Comparison of ENCODE assay signal across 28 mouse cellular contexts in genomic region chr6:112404111-112404510, GRCm38 (mm10). TPM values are rescaled to one million over a fixed set of nuclear protein-coding genes. Genes with fewer than 3 reads are reported as not detected.
A peak's percentile ranks its signal among the peaks of the same experiment; 100 is the strongest.
DNase-seq lines count a peak whose midpoint lies in the region; ATAC-seq lines count a peak whose summit lies in the region.
"Had no signal": no experiment of that assay in that cellular context is flagged by ENCODE, and none has a peak within 500 bp of the region (broad histone marks: within the 10 kb centered on the region; RNA-seq: fewer than 3 reads in every experiment).

No protein-coding gene starts in this region.

- ATAC-seq in activated CD4-positive, CD25-positive, alpha-beta regulatory T cell, adult 4 months, result no peak
- ATAC-seq: CD4-positive, CD25-positive, alpha-beta regulatory T cell, adult 4 months; forebrain, embryonic 14.5 days; forebrain, postnatal 0 days; hindbrain, postnatal 0 days; inflammation-experienced regulatory T-cells, adult 6 months; intestine, embryonic 16.5 days had no signal

- peak; percentile 77 for DNase-seq in adrenal gland, adult 2 months
- DNase-seq in adrenal gland, postnatal 4 days (ENCODE audit: low spot score in 2 of 2), result no peak
- peak; percentile 37 for DNase-seq in testis, postnatal 10 days (ENCODE audit: low spot score)
- DNase-seq in testis, postnatal 14 days (ENCODE audit: low spot score), result no peak
- peak; percentile 68 for DNase-seq in adrenal gland, postnatal 14 days
- DNase-seq in layer of hippocampus, postnatal 36 days, result no peak
- DNase-seq: cerebellum, adult 2 months; cerebellum, adult 9-11 months; cerebellum, postnatal 25 days; forebrain, postnatal 0 days; gastrocnemius, adult 2 months; gastrocnemius, postnatal 14 days; heart, adult 18-20 months; heart, postnatal 14 days; heart, postnatal 4 days; kidney, adult 18-20 months had no signal

RNA-seq across cellular contexts. Expression of gene Ssu2, which starts 16.3 kb away (rescaled TPM):
- 10 to 100 TPM in 1 of 2 experiments, under 1 TPM in 1; 0.59 to 27.0 TPM for total RNA-seq in adrenal gland, adult 2 months (2021)
- polyA plus RNA-seq in adrenal gland, adult 2 months (2012; rRNA removed), result 29.5 and 47.1 TPM in 2 replicates
- 1 to 10 TPM; 2.2 TPM for total RNA-seq in adrenal gland, postnatal 4 days (2021)
- 4.5 and 4.8 TPM in 2 replicates for total RNA-seq in adrenal gland, postnatal 14 days (2021)
- polyA plus RNA-seq in activated CD4-positive, CD25-positive, alpha-beta regulatory T cell, adult 4 months (2017; shearing (Covaris generic)), result not detected
- under 1 TPM; 0.46 to 0.65 TPM for total RNA-seq in layer of hippocampus, postnatal 36 days (2021)
- total RNA-seq: common myeloid progenitor, adult 5-6 weeks; MEL had no signal
- polyA plus RNA-seq: C2C12; CD4-positive, CD25-positive, alpha-beta regulatory T cell, adult 4 months; forebrain, embryonic 11.5 days; hindbrain, embryonic 14.5 days; inflammation-experienced regulatory T-cells, adult 6 months had no signal

RNA-seq across cellular contexts. Expression of gene Cav3, which starts 55.2 kb away (rescaled TPM):
- total RNA-seq in adrenal gland, adult 2 months (2021), result not detected
- polyA plus RNA-seq in adrenal gland, adult 2 months (2012; rRNA removed), result 0.08 TPM in 1 of 2 replicates, not detected in the other
- 1 to 10 TPM; 2.8 to 7.4 TPM for total RNA-seq in adrenal gland, postnatal 4 days (2021)
- total RNA-seq in adrenal gland, postnatal 14 days (2021), result not detected in 2 replicates
- not detected for polyA plus RNA-seq in activated CD4-positive, CD25-positive, alpha-beta regulatory T cell, adult 4 months (2017; shearing (Covaris generic))
- total RNA-seq in layer of hippocampus, postnatal 36 days (2021), result under 1 TPM; 0.56 to 0.90 TPM
- total RNA-seq: common myeloid progenitor, adult 5-6 weeks; forebrain, postnatal 0 days; hindbrain, postnatal 0 days; MEL had no signal
- polyA plus RNA-seq: CD4-positive, CD25-positive, alpha-beta regulatory T cell, adult 4 months; forebrain, embryonic 11.5 days; forebrain, embryonic 14.5 days; hindbrain, embryonic 11.5 days; inflammation-experienced regulatory T-cells, adult 6 months had no signal

Comparison
In these comparisons a context has a peak if more than half of its experiments do, and no peak if none do; other contexts are left out.
1. DNase-seq: peak in adrenal gland, adult 2 months (single experiment), testis, postnatal 10 days (single experiment) and adrenal gland, postnatal 14 days (single experiment); none in adrenal gland, postnatal 4 days (0 of 2), testis, postnatal 14 days (single experiment) and layer of hippocampus, postnatal 36 days (0 of 2).